Mouse (Mus musculus) gastrocnemius, adult 18-20 months (tissue): Measurements from ENCODE around the gene Gm21170. TPM values are rescaled to one million over a fixed set of nuclear protein-coding genes. Genes with fewer than 3 reads are reported as not detected.
"Not testable (repeated sequence)": the region's sequence is repeated elsewhere in the genome, so short reads cannot be mapped to it uniquely, and the experiment has no call there.

Experiments used
- DNase-seq: peaks from one replicate; pipeline ENCODE4 v3.0.0; 2021; ENCODE audit warnings: low spot score
- long read RNA-seq, 2 experiments: library from polyadenylated mRNA; stranded (forward); transcript quantifications; one replicate each; pipeline ENCODE4 v2.0.0; 2021
- total RNA-seq, 2 experiments: library from RNA; stranded (reverse); gene quantifications; 2 replicates each; pipeline ENCODE4 v1.2.3; 2021

The Gm21170 gene
- total RNA-seq = not detected
- long read RNA-seq, experiment 1 = 0 reads
- long read RNA-seq, experiment 2 = 0 reads

GRCm38 (mm10) chrY:47690998-47691397 lies at the start of gene Gm21170:
Gene Gm21170 (minus strand): TSS chrY:47691098.
- not testable (repeated sequence) for DNase-seq

Other genes starting within 250 kb of the Gm21170 start
- gene Gm21256, start 240.1 kb downstream of the Gm21170 start, total RNA-seq = not detected